Mouse (Mus musculus): ENCODE measurements around the gene Lrr1. TPM values are rescaled to one million over a fixed set of nuclear protein-coding genes. Genes with fewer than 3 reads are reported as not detected.

Lrr1 gene
- 5.1 and 6.0 TPM in 2 replicates for polyA plus RNA-seq (2015; fragmentation: Nextera tagmentation; extraction: Ambion mirVana)

DNA sequence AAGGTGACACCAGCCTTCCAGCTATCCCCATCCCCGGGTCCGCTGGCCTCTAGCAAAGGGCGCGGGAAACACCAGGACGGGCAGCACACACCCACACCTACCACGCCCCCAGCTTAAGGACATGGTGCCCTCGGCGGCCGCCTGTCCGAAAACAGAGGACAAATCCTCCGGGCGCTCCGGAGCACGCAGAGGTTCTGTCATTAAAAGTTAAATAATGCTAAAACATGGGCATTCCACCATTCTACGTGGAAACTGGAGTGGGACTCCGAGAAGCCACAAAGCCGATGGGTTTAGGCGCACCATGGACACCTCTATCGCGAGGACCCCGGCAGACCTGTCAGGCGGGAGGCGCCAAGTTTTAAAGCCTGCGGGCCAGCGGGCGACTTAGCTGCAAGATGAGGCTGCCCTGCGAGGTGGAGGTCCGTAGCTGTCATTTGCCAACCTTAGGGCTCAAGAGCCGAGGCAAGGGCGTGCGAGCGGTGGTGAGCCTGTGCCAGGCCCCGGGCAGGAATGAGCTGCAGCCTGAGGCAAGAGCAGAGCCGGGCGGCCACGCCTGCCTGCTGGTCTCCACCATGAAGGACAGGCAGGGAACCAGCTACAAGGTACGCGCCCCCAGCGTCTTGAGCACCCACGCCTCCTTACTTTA, at the start of gene Lrr1:
TSS of gene Lrr1 (plus strand) at position 354 of the 646 bp plus-strand sequence.
- no peaks in the 10 kb centered on the region for H3K36me3 ChIP-seq
- ATAC-seq (ENCODE audit: low read depth), result peak; percentile 96
- H3K9ac ChIP-seq, result peak within 1 kb of the TSS; percentile 75
- peak within 1 kb of the TSS; percentile 95 for H3K4me2 ChIP-seq
- no peaks in the 10 kb centered on the region for H3K9me3 ChIP-seq
- under 1% methylated on average over 40 of the region's 40 CpGs for WGBS
- no peaks in the 10 kb centered on the region for H3K27me3 ChIP-seq
- peak within 1 kb of the TSS; percentile 64 for H3K4me3 ChIP-seq
- H3K27ac ChIP-seq (replicated peaks), result peak within 1 kb of the TSS; percentile 63; the same call in 1 of the 2 replicates
- peaks cover 13% of the 10 kb centered on the region for H3K4me1 ChIP-seq (replicated peaks)

DNA sequence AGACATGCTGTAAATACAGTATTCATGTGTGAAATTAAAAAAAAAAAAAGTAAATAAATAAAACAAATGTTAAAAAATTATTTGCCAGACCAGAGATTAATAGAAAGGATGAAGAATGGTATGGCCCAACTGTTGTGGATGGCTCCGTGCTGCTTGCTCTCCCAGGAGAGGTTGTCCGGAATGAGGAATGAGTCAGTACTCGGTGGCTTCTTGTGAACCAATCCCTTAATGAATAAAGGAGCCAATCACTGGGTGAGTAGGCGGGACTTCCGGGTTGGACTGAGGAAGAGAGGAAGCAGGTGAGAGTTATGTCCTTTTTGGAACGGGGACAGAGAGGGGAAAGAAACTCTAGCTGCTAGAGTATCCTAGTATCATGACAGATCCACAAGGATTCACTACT, 48.7 kb upstream of the Lrr1 start:
- no peak overlapping the region for H3K4me3 ChIP-seq
- no peaks in the 10 kb centered on the region for H3K4me1 ChIP-seq (replicated peaks)
- WGBS, result 88% methylated on average over 6 of the region's 6 CpGs
- H3K9ac ChIP-seq, result no peak overlapping the region
- no peaks in the 10 kb centered on the region for H3K36me3 ChIP-seq
- no peaks in the 10 kb centered on the region for H3K9me3 ChIP-seq
- H3K4me2 ChIP-seq, result no peak overlapping the region
- no peak for ATAC-seq (ENCODE audit: low read depth)
- H3K27ac ChIP-seq (replicated peaks), result no peak overlapping the region
- no peaks in the 10 kb centered on the region for H3K27me3 ChIP-seq

DNA sequence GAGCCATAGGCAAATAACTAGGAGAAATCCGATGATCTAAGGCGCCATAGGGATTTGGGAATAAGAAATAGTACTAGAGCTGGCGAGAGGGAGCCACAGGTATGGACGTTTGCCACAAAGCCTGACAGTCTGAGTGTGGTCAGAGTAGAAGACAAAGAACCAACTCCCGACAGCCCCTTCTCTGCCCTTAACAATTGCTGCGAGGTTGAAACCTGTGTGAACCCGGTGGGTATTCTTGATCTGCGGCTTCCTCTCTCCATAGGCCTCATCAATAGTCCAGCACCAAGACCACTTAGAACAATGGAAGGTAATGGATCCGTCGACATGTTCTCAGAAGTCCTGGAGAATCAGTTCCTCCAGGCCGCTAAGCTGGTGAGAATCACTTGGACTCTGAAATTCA, 45.8 kb upstream of the Lrr1 start:
- Histone ChIP-seq H3K4me1 (replicated peaks) (no peaks in the 10 kb centered on the region), H3K9me3 (no peaks in the 10 kb centered on the region), H3K4me2 (no peak overlapping the region), H3K27ac (replicated peaks) (no peak overlapping the region), H3K27me3 (no peaks in the 10 kb centered on the region), H3K36me3 (no peaks in the 10 kb centered on the region), H3K4me3 (no peak overlapping the region), H3K9ac (no peak overlapping the region)
- no peak for ATAC-seq (ENCODE audit: low read depth)
- WGBS, result 87% methylated on average over 11 of the region's 11 CpGs

DNA sequence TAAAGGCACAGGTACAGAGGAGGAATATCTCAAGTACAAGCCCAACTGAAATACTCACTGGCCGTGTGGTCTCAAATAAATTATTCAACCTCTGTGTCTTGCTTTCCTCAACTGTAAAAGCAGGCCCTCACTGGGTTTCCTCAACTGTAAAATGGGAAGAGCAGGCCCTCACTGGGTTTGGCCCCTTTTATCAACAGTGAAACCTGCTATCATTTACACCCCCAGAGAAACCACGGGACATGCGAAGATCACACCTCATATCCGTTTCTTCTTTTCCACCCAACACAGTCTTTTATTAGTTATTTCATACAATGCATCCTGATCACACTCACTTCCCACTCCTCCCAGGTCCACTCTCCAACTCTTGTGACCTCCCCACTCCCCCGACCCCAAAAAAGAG, 43.5 kb upstream of the Lrr1 start:
- no peak for ATAC-seq (ENCODE audit: low read depth)
- Histone ChIP-seq H3K36me3 (no peaks in the 10 kb centered on the region), H3K4me2 (no peak overlapping the region), H3K27ac (replicated peaks) (no peak overlapping the region), H3K4me3 (no peak overlapping the region), H3K4me1 (replicated peaks) (0 out of 2 replicates have a peak, but pooled peaks cover 2% of the 10 kb centered on the region), H3K9ac (no peak overlapping the region), H3K9me3 (no peaks in the 10 kb centered on the region), H3K27me3 (no peaks in the 10 kb centered on the region)
- 88% methylated on average over 5 of the region's 5 CpGs for WGBS

DNA sequence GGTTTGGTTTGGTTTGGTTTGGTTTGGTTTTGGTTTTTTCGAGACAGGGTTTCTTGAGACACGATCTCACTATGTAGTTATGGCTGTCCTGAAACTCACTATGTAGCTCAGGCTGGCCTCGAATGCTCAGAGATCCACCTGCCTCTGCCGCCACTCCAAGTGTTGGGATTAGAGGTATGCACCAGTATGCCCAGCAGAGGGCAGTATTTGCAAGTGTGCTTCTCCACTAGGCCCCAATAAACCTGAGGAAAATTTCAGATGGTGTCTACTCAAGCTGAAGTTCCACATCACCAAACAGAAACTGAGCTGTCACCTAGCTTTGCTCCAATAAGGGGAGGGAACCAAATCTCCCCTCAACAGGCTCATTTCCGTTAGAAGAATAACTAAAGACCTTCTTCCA, 41.4 kb upstream of the Lrr1 start:
- H3K4me2 ChIP-seq, result no peak overlapping the region
- H3K36me3 ChIP-seq, result no peaks in the 10 kb centered on the region
- no peak for ATAC-seq (ENCODE audit: low read depth)
- H3K27ac ChIP-seq (replicated peaks), result no peak overlapping the region
- H3K27me3 ChIP-seq, result no peaks in the 10 kb centered on the region
- no peaks in the 10 kb centered on the region for H3K9me3 ChIP-seq
- 92% methylated on average over 5 of the region's 5 CpGs for WGBS
- H3K4me3 ChIP-seq, result no peak overlapping the region
- no peak overlapping the region for H3K9ac ChIP-seq
- H3K4me1 ChIP-seq (replicated peaks), result peaks cover 9% of the 10 kb centered on the region; the same call in 1 of the 2 replicates

DNA sequence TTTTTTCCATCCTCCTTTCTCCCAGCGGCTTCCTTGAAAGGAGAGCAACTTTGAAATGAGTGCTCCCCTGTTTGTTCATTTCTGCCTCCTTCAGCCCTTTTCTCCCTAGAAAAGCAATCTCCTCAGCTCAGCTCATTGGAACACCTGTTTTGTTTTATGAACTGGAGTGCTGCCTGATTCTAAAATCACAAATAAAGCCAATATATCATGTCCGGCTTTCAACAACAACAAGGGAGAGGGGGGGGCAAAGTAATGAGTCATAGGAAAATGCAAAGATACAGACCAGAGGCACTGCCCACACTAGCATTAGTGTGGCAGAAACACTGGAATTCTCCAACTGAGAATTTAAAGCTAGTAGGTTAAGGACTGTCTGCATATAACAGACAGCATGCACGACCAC, 41.0 kb upstream of the Lrr1 start:
- Histone ChIP-seq H3K4me2 (no peak overlapping the region), H3K27ac (replicated peaks) (no peak overlapping the region), H3K27me3 (no peaks in the 10 kb centered on the region), H3K36me3 (no peaks in the 10 kb centered on the region), H3K9ac (no peak overlapping the region), H3K4me3 (no peak overlapping the region), H3K4me1 (replicated peaks) (peaks cover 11% of the 10 kb centered on the region; the same call in 1 of the 2 replicates), H3K9me3 (no peaks in the 10 kb centered on the region)
- WGBS, result 90% methylated on average over 3 of the region's 3 CpGs
- ATAC-seq (ENCODE audit: low read depth), result no peak

DNA sequence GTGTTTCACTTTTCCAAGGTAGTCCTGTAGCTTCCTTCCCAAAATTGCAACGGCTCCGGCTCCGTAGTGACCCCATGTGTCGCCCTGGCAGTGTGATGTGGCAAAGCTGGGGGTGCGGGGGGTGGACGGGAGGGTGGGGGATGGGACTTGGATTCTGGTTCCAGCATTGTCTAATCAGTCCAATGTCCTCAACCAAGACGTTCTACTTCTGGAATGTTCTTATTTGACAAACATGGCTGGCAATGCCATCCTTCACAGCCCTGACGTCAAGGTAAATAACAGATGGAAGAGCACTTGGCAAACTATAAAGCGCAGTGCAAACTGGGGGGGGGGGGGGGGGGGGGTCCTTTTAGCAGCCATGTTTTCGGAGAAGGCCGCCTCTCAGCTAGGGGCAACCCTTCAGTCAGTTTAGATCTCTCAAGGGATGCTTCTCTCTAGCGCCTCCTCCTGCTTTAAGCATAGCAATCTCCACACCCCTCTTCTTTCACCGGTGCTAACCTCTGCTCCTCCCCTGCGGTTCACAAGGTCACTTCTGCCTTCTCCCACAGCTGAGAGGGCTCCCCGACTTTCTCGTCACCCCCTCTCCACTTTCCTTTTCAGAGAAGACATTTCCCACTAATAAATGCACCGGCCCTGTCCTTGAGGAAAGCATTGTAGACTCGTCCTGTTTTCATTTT, 38.8 kb upstream of the Lrr1 start:
- 36% methylated on average over 18 of the region's 18 CpGs for WGBS
- no peaks in the 10 kb centered on the region for H3K9me3 ChIP-seq
- peak overlapping the region; percentile 41 for H3K4me2 ChIP-seq
- no peaks in the 10 kb centered on the region for H3K36me3 ChIP-seq
- no peak for ATAC-seq (ENCODE audit: low read depth)
- no peaks in the 10 kb centered on the region for H3K27me3 ChIP-seq
- H3K4me1 ChIP-seq (replicated peaks), result peaks cover 11% of the 10 kb centered on the region; the same call in 1 of the 2 replicates
- H3K4me3 ChIP-seq, result peak overlapping the region; percentile 4; the same call in 1 of the 2 replicates
- H3K27ac ChIP-seq (replicated peaks), result no peak overlapping the region
- H3K9ac ChIP-seq, result no peak overlapping the region

DNA sequence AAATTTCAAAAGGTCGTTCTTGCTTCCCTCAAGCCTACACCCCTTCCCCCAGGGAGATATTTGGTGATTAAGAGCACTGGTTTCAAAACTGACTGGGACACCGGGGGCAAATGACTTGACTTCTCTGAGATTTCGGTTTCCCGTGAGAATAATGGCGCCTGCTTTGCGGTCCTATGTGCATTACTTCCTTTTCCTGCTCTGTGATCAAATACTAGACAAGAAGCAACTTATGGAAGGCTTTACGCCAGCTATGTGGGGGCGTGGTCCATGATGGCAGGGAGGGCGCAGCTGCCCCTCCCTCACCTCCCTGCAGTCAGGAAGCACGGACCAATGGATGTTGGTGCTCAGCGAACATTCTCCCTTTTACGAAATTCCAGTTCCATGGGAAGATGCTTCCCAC, 38.1 kb upstream of the Lrr1 start:
- Histone ChIP-seq H3K27ac (replicated peaks) (no peak overlapping the region), H3K9me3 (no peaks in the 10 kb centered on the region), H3K9ac (no peak overlapping the region), H3K4me3 (0 out of 2 replicates have a peak overlapping the region, but pooled peaks have one; percentile 4), H3K4me1 (replicated peaks) (peaks cover 11% of the 10 kb centered on the region; the same call in 1 of the 2 replicates), H3K27me3 (no peaks in the 10 kb centered on the region), H3K36me3 (no peaks in the 10 kb centered on the region), H3K4me2 (peak overlapping the region; percentile 41)
- 67% methylated on average over 12 of the region's 12 CpGs for WGBS
- no peak for ATAC-seq (ENCODE audit: low read depth)

DNA sequence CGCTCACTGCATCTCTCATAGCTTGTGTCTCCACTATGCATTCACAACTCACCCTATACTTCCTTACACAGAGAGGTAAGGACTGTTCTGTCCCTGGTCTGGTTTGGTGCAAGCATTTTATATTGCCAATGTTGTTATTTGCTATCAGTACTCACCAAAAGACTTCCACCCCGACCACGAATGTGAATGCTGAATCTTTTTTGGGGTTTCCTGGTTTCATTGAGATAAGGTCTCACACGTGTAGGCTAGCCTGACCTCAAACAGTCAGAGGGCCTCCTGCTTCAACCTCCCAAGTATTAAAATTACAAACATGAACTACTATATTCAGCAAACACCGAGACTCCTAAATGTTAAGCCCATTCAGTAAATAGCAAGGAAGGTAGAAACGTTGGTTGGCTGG, 37.3 kb upstream of the Lrr1 start:
- ATAC-seq (ENCODE audit: low read depth), result no peak
- no peaks in the 10 kb centered on the region for H3K27me3 ChIP-seq
- H3K9me3 ChIP-seq, result no peaks in the 10 kb centered on the region
- H3K4me1 ChIP-seq (replicated peaks), result peaks cover 11% of the 10 kb centered on the region; the same call in 1 of the 2 replicates
- H3K27ac ChIP-seq (replicated peaks), result no peak overlapping the region
- 91% methylated on average over 6 of the region's 6 CpGs for WGBS
- no peak overlapping the region for H3K4me2 ChIP-seq
- H3K4me3 ChIP-seq, result no peak overlapping the region
- no peaks in the 10 kb centered on the region for H3K36me3 ChIP-seq
- no peak overlapping the region for H3K9ac ChIP-seq

DNA sequence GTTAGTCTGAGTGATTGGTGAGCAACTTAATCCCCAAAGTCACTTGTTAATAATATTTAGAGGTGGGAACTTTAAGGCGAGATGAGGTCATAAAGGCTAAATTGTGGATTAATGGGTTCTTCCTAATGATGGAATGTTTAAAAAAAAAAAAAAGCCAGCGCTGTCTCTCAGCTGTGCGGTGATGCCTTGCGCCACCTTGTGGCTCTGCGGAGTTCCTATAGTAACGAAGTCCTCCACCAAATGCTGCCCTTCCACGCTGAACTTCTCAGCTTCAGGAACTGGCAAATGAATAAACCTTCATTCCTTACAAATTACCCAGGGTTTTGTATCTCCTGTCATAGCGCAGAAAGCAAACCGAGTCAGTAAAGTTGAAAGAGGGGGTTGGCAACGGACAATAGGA, 36.6 kb upstream of the Lrr1 start:
- no peak; the same call in 1 of the 2 replicates for ATAC-seq (ENCODE audit: low read depth)
- WGBS, result 8% methylated on average over 10 of the region's 10 CpGs

DNA sequence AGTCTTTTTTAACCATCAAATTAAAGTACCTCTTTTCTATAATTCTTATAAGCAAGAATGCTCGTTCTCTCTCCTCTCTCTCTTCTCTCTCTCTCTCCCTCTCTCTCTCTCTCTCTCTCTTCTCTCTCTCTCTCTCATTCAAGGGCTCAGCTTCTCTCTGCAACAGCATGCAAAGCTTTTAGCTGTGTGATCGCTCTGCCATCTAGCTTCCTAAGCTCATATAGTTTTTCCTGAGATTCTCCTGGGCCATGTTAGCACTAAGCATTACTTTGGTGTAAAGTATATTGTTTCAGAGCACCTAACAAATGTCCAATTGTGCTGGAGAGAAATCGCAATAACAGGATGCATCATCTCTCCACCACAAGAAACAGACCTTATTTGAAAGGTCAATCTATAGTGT, 29.4 kb upstream of the Lrr1 start:
- no peak overlapping the region for H3K4me3 ChIP-seq
- H3K27me3 ChIP-seq, result no peaks in the 10 kb centered on the region
- no peak for ATAC-seq (ENCODE audit: low read depth)
- H3K36me3 ChIP-seq, result no peaks in the 10 kb centered on the region
- H3K4me2 ChIP-seq, result no peak overlapping the region
- no peak overlapping the region for H3K9ac ChIP-seq
- WGBS, result 95% methylated on average over 3 of the region's 3 CpGs
- H3K4me1 ChIP-seq (replicated peaks), result no peaks in the 10 kb centered on the region
- H3K27ac ChIP-seq (replicated peaks), result no peak overlapping the region
- H3K9me3 ChIP-seq, result no peaks in the 10 kb centered on the region

More for the DNA sequence above, 36.6 kb upstream of the Lrr1 start:
- Histone ChIP-seq H3K4me2 (no peak overlapping the region), H3K4me3 (no peak overlapping the region), H3K4me1 (replicated peaks) (peaks cover 11% of the 10 kb centered on the region; the same call in 1 of the 2 replicates), H3K36me3 (no peaks in the 10 kb centered on the region), H3K27me3 (no peaks in the 10 kb centered on the region), H3K9ac (no peak overlapping the region), H3K9me3 (no peaks in the 10 kb centered on the region), H3K27ac (replicated peaks) (no peak overlapping the region)

DNA sequence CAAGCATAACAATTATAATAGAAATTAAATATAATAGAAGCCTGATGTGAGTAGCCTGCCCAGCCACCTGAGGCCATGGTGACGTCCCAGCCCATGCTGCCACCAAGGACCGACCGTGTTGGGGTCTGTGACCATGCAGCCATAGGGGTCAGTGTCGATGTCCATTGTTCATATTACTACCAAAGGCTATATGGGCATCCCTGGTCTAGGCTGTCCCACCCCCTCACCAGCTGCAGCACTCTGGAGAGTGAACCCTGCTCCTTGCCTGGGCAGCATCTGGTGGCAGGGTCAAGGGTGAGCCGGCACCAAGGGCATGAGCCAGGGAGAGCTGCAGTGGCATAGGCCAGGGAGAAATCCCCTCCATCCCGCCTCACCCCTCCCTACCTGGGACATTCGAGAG, 28.8 kb upstream of the Lrr1 start:
- Histone ChIP-seq H3K27me3 (no peaks in the 10 kb centered on the region), H3K9me3 (no peaks in the 10 kb centered on the region), H3K9ac (no peak overlapping the region), H3K4me3 (no peak overlapping the region), H3K4me2 (no peak overlapping the region), H3K27ac (replicated peaks) (no peak overlapping the region), H3K36me3 (no peaks in the 10 kb centered on the region), H3K4me1 (replicated peaks) (no peaks in the 10 kb centered on the region)
- no peak for ATAC-seq (ENCODE audit: low read depth)
- WGBS, result 90% methylated on average over 7 of the region's 7 CpGs
